Mouse (Mus musculus) midbrain, embryonic 13.5 days (tissue): ENCODE measurements around the gene Hist1h3e. TPM values are rescaled to one million over a fixed set of nuclear protein-coding genes. Genes with fewer than 3 reads are reported as not detected.

Source experiments
- ATAC-seq: fragments of 200-750 bp; cut with Nextera tagmentation; 2 replicates; pipeline ENCODE4 v1.8.0; 2017; ENCODE audit warnings: mild to moderate bottlenecking, moderate TSS enrichment, moderate library complexity
- H3K27ac ChIP-seq: fragments of 300-500 bp; sonication (generic); 2 replicates; pipeline ENCODE4 v1.5.1; 2015; ENCODE audit warnings: inconsistent platforms, mild to moderate bottlenecking, moderate library complexity
- H3K27me3 ChIP-seq: fragments of 300-500 bp; sonication (generic); 2 replicates; pipeline ENCODE4 v1.6.1; 2015; ENCODE audit warnings: mild to moderate bottlenecking, inconsistent platforms
- H3K36me3 ChIP-seq: fragments of 300-500 bp; sonication (generic); 2 replicates; pipeline ENCODE4 v1.6.1; 2015; ENCODE audit warnings: mild to moderate bottlenecking, inconsistent platforms
- H3K4me1 ChIP-seq: fragments of 300-500 bp; sonication (generic); replicated peaks from 2 replicates; pipeline ENCODE4 v1.6.1; 2015; ENCODE audit warnings: inconsistent platforms
- H3K4me2 ChIP-seq: fragments of 300-500 bp; sonication (generic); replicated peaks from 2 replicates; pipeline ENCODE4 v1.6.1; 2015; ENCODE audit warnings: moderate library complexity, mild to moderate bottlenecking, inconsistent platforms
- H3K4me3 ChIP-seq: fragments of 300-500 bp; sonication (generic); replicated peaks from 2 replicates; pipeline ENCODE4 v1.5.1; 2015; ENCODE audit warnings: mild to moderate bottlenecking, inconsistent platforms
- H3K9ac ChIP-seq: fragments of 300-500 bp; sonication (generic); replicated peaks from 2 replicates; pipeline ENCODE4 v1.6.1; 2015; ENCODE audit warnings: mild to moderate bottlenecking, inconsistent platforms
- H3K9me3 ChIP-seq: fragments of 300-500 bp; sonication (generic); 2 replicates; pipeline ENCODE4 v1.6.1; 2016; ENCODE audit warnings: mild to moderate bottlenecking, inconsistent platforms
- WGBS: fragments of 180-500 bp; shearing (Covaris S2); methylation state at CpG from one replicate; pipeline ENCODE4 v1.1.7; 2015; 5-methylcytosine and 5-hydroxymethylcytosine counted together
- microRNA-seq: library from miRNA; unstranded; fragments of <30 nt; microRNA quantifications from one replicate; pipeline ENCODE4, GENCODE M21; 2016
- polyA plus RNA-seq: library from polyadenylated mRNA; unstranded; fragments of >200 nt; fragmentation: Nextera tagmentation; extraction: Ambion mirVana; gene quantifications from 2 replicates; pipeline ENCODE4 v1.2.1, GENCODE M21; 2015

The Hist1h3e gene
- polyA plus RNA-seq, 1 experiment from 2014 or later = 3.1 TPM

DNA sequence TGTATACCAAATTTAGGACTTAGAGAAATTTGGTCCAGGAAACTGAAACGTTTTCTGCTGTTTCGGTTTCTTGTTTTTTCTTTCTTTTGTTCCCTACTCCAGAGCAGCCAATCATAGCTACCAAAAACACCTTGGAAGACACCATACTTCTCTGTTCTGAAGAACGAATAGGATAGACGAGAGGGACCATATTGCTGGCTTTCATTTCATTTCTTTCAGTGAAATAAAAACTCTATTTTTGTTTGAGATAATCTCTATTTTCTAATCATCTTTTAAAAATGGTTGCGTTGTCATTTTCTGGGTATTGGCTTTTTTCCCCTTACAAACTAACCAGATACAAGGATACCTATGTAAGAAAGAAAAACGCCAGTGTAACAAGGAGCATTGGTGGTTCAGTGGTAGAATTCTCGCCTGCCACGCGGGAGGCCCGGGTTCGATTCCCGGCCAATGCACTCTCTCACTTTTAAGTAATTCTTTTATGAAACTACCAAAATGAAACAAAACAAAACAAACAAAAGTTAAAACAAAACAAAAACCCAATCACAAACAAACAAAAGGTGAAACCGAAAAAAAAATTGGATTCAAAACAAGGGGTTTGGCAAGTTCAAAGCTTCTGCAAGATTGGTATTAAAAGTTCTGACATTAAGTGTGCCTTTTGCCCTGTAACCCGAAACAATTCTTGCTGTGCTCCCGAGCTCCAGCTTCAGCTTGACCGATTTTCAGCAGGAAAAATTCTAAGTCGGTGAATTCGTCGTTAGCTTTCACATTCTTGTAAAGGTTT is 45.2 kb downstream of the Hist1h3e start:
- no peak overlapping the region; the same call in 1 of the 2 replicates for H3K27ac ChIP-seq
- no peaks in the 10 kb centered on the region for H3K36me3 ChIP-seq
- H3K4me2 ChIP-seq = peak overlapping the region; percentile 69
- no peaks in the 10 kb centered on the region for H3K9me3 ChIP-seq
- H3K4me3 ChIP-seq = peak overlapping the region; percentile 51
- WGBS = under 1% methylated on average over 19 of the region's 19 CpGs
- no peaks in the 10 kb centered on the region for H3K27me3 ChIP-seq
- ATAC-seq = peak; percentile 53; the same call in 1 of the 2 replicates
- H3K4me1 ChIP-seq = peaks cover 9% of the 10 kb centered on the region
- H3K9ac ChIP-seq = no peak overlapping the region; the same call in 1 of the 2 replicates

DNA sequence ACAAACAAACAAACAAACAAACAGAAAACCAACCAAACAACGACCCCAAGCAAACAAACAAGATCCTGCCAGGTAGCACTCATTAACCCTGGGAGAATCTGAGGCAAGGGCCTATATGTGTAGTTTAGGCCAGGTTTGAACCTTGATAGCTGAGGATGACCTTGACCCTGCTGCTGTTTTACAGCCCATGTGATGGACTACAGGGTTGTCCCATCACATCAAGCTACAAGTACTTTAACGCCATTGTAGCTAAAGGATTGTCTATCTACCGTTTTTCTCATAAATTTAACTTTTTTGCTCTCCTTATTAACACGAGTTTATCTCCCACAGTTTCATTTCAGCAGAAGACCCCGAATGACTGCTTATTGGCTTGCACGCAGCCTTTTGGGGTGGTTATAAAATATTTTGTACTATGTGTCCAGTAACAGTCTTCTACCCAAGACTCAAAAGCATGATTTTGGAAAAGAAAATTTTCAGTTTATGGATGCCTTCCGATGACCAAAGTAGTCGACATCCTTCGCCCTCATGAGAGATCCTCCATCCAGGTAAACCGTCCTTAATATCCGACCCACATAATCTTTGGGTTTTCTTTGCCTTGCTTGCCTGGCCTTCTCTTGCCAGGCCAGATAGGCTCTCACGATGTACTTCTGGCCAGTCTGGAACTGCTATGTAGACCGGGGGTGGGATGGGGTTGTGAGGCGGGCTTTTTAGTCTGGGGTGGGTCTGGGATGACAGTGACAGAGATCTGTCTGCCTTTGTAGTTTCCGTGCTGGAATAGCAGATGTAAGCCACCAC is 46.1 kb downstream of the Hist1h3e start:
- peaks cover 9% of the 10 kb centered on the region for H3K4me1 ChIP-seq
- peak overlapping the region; percentile 45; the same call in 1 of the 2 replicates for H3K9ac ChIP-seq
- ATAC-seq = no peak
- H3K4me3 ChIP-seq = peak overlapping the region; percentile 51
- no peaks in the 10 kb centered on the region for H3K36me3 ChIP-seq
- H3K9me3 ChIP-seq = no peaks in the 10 kb centered on the region
- no peak overlapping the region for H3K27ac ChIP-seq
- 54% methylated on average over 15 of the region's 15 CpGs for WGBS
- peak overlapping the region; percentile 56 for H3K4me2 ChIP-seq
- no peaks in the 10 kb centered on the region for H3K27me3 ChIP-seq

- 79% methylated on average over 5 of the region's 5 CpGs for WGBS
- Histone ChIP-seq H3K9ac (no peak overlapping the region), H3K4me2 (no peak overlapping the region), H3K4me1 (peaks cover 9% of the 10 kb centered on the region), H3K27ac (no peak overlapping the region), H3K4me3 (no peak overlapping the region), H3K9me3 (no peaks in the 10 kb centered on the region), H3K36me3 (no peaks in the 10 kb centered on the region), H3K27me3 (no peaks in the 10 kb centered on the region)
- ATAC-seq = no peak
Observed at GRCm38 (mm10) chr13:23515281-23515680, 46.9 kb downstream of the Hist1h3e start.

DNA sequence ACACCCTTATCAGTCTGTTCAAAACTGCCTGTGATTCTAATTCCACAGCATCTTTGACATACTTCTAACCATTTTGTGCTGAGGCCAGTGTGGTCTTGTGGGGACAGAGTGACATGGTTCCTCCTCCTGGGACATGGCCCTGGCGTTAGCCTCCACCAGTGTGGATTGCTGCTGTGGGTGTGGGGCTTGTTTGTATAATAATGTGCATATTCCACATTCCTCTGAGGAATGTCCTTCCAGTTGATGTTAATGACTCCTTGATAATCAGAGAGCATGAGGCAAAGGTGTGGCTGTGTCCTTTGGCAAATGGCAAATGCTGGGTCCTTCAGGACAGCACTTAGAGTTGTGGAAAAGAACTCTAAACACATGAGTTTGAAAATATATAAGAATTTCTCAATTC is 48.7 kb downstream of the Hist1h3e start:
- Histone ChIP-seq H3K27ac (no peak overlapping the region), H3K9ac (no peak overlapping the region), H3K27me3 (no peaks in the 10 kb centered on the region), H3K4me3 (no peak overlapping the region), H3K4me1 (peaks cover 5% of the 10 kb centered on the region), H3K4me2 (no peak overlapping the region), H3K36me3 (no peaks in the 10 kb centered on the region), H3K9me3 (no peaks in the 10 kb centered on the region)
- WGBS = 95% methylated on average over 1 of the region's 1 CpGs
- ATAC-seq = no peak

Small RNAs within 50 kb of the gene (microRNA-seq; reads per million reads assigned to microRNA genes)
- gene Gm44297 (not detected), gene Gm44359 (not detected), gene Gm44394 (not detected), gene n-TStga1 (not detected)

Other genes with a start within 250 kb of the Hist1h3e start
- gene Zfp322a, start 193.2 kb downstream of the Hist1h3e start, polyA plus RNA-seq = 56.3 and 58.9 TPM in 2 replicates
- gene Abt1, start 138.5 kb downstream of the Hist1h3e start, polyA plus RNA-seq = 10.8 TPM in 2 replicates
- 0.04 and 0.13 TPM in 2 replicates for gene Btn1a1, start 96.5 kb downstream of the Hist1h3e start, polyA plus RNA-seq
- gene Btn2a2, start 73.5 kb downstream of the Hist1h3e start, polyA plus RNA-seq = 0.13 TPM in 2 replicates
- 6.4 and 7.4 TPM in 2 replicates for gene Hist1h4h, start 31.3 kb downstream of the Hist1h3e start, polyA plus RNA-seq
- 1.3 and 3.0 TPM in 2 replicates for gene Hist1h2af, start 28.5 kb downstream of the Hist1h3e start, polyA plus RNA-seq
- gene Hist1h3g, start 26.9 kb downstream of the Hist1h3e start, polyA plus RNA-seq = 3.1 and 5.3 TPM in 2 replicates
- gene Hist1h2bh, start 19.0 kb downstream of the Hist1h3e start, polyA plus RNA-seq = 0.31 and 0.35 TPM in 2 replicates
- 0.75 and 0.84 TPM in 2 replicates for gene Hist1h3f, start 18.3 kb downstream of the Hist1h3e start, polyA plus RNA-seq
- not detected in 2 replicates for gene Hist1h4f, start 10.7 kb downstream of the Hist1h3e start, polyA plus RNA-seq
- 0.23 and 0.24 TPM in 2 replicates for gene Hist1h1d, start 9.1 kb downstream of the Hist1h3e start, polyA plus RNA-seq
- 51.6 and 53.6 TPM in 2 replicates for gene Hist1h2ae, start 8.9 kb upstream of the Hist1h3e start, polyA plus RNA-seq
- gene Hist1h2bg, start 9.0 kb upstream of the Hist1h3e start, polyA plus RNA-seq = 4.1 and 7.5 TPM in 2 replicates
- gene Hist1h2bf, start 11.8 kb upstream of the Hist1h3e start, polyA plus RNA-seq = 3.3 and 4.5 TPM in 2 replicates
- 0.93 and 1.7 TPM in 2 replicates for gene Hist1h2ad, start 12.0 kb upstream of the Hist1h3e start, polyA plus RNA-seq
- 2.1 and 3.1 TPM in 2 replicates for gene Hist1h3d, start 13.4 kb upstream of the Hist1h3e start, polyA plus RNA-seq
- 74.3 and 84.0 TPM in 2 replicates for gene Hist1h4d, start 19.2 kb upstream of the Hist1h3e start, polyA plus RNA-seq
- gene Hist1h2be, start 58.8 kb upstream of the Hist1h3e start, polyA plus RNA-seq = 1.4 and 2.0 TPM in 2 replicates
- 12.6 and 15.0 TPM in 2 replicates for gene Hist1h1e, start 60.2 kb upstream of the Hist1h3e start, polyA plus RNA-seq
- 0.69 and 1.1 TPM in 2 replicates for gene Hist1h2ac, start 121.6 kb upstream of the Hist1h3e start, polyA plus RNA-seq
- 22.2 and 24.4 TPM in 2 replicates for gene Hist1h2bc, start 121.8 kb upstream of the Hist1h3e start, polyA plus RNA-seq
- gene Hist1h1t, start 133.4 kb upstream of the Hist1h3e start, polyA plus RNA-seq = not detected in 2 replicates
- gene Hist1h4c, start 136.1 kb upstream of the Hist1h3e start, polyA plus RNA-seq = 5.1 and 5.8 TPM in 2 replicates
- 2.0 and 2.7 TPM in 2 replicates for gene Hfe, start 148.5 kb upstream of the Hist1h3e start, polyA plus RNA-seq
- gene Hist1h1c, start 176.4 kb upstream of the Hist1h3e start, polyA plus RNA-seq = 9.8 and 11.1 TPM in 2 replicates
- 3.2 and 4.4 TPM in 2 replicates for gene Hist1h3c, start 183.2 kb upstream of the Hist1h3e start, polyA plus RNA-seq
- gene Hist1h2bb, start 184.4 kb upstream of the Hist1h3e start, polyA plus RNA-seq = 2.8 and 3.2 TPM in 2 replicates
- gene Hist1h2ab, start 188.8 kb upstream of the Hist1h3e start, polyA plus RNA-seq = 28.4 and 31.0 TPM in 2 replicates
- 6.3 and 8.7 TPM in 2 replicates for gene Hist1h3b, start 189.9 kb upstream of the Hist1h3e start, polyA plus RNA-seq
- 4.6 and 5.2 TPM in 2 replicates for gene Hist1h4b, start 194.6 kb upstream of the Hist1h3e start, polyA plus RNA-seq
- 0.44 and 0.57 TPM in 2 replicates for gene Hist1h4a, start 198.9 kb upstream of the Hist1h3e start, polyA plus RNA-seq
- 1.4 and 3.3 TPM in 2 replicates for gene Hist1h3a, start 200.0 kb upstream of the Hist1h3e start, polyA plus RNA-seq
- 1.6 and 2.2 TPM in 2 replicates for gene Hist1h1a, start 201.3 kb upstream of the Hist1h3e start, polyA plus RNA-seq
- gene Trim38, start 207.5 kb upstream of the Hist1h3e start, polyA plus RNA-seq = 0.15 TPM in 1 of 2 replicates, not detected in the other
- gene Slc17a2, start 244.6 kb upstream of the Hist1h3e start, polyA plus RNA-seq = not detected in 2 replicates